Mouse (Mus musculus) lung, adult 2 months (tissue): ENCODE results near the gene Nudt9. TPM values are rescaled to one million over a fixed set of nuclear protein-coding genes. Genes with fewer than 3 reads are reported as not detected.

Experiments used
- DNase-seq: peaks from one replicate; pipeline ENCODE4 v3.0.0; 2022
- H3K4me1 ChIP-seq: fragments of 200-500 bp; 2 replicates; pipeline ENCODE4 v1.6.1; 2011; ENCODE audit warnings: low read length; ENCODE audit not compliant: control insufficient read depth, insufficient read depth
- H3K4me3 ChIP-seq: fragments of 200-500 bp; replicated peaks from 2 replicates; pipeline ENCODE3; 2011; ENCODE audit warnings: low read depth, mild to moderate bottlenecking, control low read depth, low read length; ENCODE audit errors: extremely low read depth
- CTCF ChIP-seq: fragments of 200-500 bp; IDR thresholded peaks from 2 replicates; pipeline ENCODE4 v1.5.1; 2011; ENCODE audit warnings: mild to moderate bottlenecking, low read length, control low read depth; ENCODE audit not compliant: insufficient read depth
- POLR2A ChIP-seq: fragments of 200-500 bp; IDR thresholded peaks from 2 replicates; pipeline ENCODE4 v1.6.1; 2011; ENCODE audit warnings: low read depth, mild to moderate bottlenecking, control low read depth, low read length, borderline replicate concordance; ENCODE audit errors: extremely low read depth
- WGBS: fragments of 180-500 bp; shearing (Covaris S2); methylation state at CpG from one replicate; pipeline ENCODE4 v1.1.7; 2018; 5-methylcytosine and 5-hydroxymethylcytosine counted together
- polyA plus RNA-seq: library from polyadenylated mRNA; depleted of rRNA; stranded (reverse); fragments of >200 nt; gene quantifications from 2 replicates; pipeline ENCODE4 v1.2.3, GENCODE M21; 2012; rRNA removed

The Nudt9 gene
- polyA plus RNA-seq = 51.1 and 61.6 TPM in 2 replicates

DNA sequence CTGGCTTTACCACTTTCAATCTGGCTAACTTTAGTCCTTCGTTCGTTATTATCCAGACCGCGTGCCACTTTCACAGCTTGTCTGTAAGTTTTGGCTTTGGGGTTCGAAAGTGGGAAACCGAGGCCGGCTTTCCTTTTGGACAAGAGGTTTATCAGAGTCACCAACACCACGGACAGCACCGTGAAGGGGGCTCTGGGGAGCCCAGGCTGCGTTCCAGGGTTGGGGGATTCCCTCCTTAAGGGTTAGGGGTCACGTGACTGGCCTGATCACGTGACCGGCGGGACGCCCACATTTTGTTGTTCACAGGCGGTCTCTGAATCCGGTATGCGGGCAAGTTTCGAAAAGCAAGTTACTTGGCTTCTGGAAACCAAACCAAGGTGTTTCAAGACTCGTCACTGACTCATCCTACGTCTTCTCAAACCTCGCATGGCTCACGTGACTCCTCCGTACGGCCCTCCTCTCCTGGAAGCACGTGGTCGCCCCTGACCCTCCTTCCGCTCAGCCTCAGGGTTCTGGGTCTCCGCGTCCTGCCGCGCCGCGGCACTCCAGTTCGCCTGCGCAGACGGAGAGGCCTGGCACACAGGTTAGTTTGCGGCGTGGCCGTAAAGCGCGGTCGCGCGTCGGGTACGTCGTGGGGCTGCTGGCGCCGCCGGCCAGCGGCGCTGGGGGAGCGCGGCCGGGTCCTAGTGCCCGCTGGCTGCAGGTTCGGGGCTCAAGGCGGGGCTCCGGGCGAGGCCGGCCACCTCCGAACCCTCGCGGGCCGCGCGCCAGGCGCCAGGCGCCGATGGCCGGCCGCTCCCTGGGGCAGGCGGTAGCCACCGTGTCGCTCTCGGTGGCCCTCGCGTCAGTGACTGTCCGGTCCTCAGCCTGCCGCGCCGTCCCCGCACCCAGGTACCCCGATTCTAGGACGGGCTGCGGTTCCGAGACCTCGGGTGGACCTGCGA, at the start of gene Nudt9:
Gene Nudt9, plus strand, starts transcription at position 51 of the 944 bp plus-strand sequence.
- peak; percentile 95 for DNase-seq
- Histone ChIP-seq H3K4me1 (peaks cover 7% of the 10 kb centered on the region; the same call in 1 of the 2 replicates), H3K4me3 (peak within 1 kb of the TSS; percentile 98)
- WGBS = 5% methylated on average over 90 of the region's 90 CpGs
- TF ChIP-seq POLR2A = peak; percentile 83; the same call in 1 of the 2 replicates
- no peak for TF ChIP-seq CTCF

DNA sequence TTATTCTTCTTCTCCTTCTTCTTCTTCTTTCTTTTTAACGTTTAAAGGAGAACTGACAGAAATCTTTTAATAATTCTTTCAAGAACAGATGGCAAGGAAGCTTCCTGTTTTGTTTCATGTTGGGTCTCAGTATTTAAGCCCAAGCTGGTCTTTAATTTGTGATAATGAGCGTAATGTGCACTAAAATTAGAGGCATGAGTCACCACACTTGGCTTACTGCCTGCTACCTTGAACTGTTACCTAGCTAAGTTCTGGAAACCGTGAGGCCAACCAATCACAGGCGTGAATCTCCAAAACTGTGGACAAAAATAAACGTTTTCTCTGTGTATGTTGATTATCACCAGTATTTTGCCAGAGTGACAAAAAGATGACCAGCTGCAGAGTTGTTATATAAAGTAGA, 47.4 kb upstream of the Nudt9 start:
- TF ChIP-seq CTCF = no peak
- no peak for TF ChIP-seq POLR2A
- 49% methylated on average over 5 of the region's 5 CpGs for WGBS
- no peak for DNase-seq
- Histone ChIP-seq H3K4me3 (no peak overlapping the region), H3K4me1 (no peaks in the 10 kb centered on the region)

DNA sequence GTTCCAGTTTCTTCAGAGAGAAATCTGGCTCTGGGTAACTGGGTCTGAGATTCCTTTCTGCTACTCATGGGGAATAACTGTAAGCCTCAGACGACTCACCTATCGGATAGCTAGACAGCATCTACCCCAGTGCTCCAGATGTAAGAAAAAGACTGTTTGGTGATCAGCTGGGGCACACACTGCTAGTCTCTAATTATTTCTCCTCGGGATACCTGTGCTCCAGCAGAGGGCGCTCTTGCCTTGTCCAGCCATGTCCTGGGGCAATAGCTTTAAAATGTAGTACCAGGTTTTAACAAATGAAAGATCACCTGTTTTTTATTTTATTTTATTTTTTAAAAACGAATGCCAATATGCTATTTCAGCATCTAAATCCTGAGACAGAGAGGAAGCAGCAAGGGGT, 46.4 kb upstream of the Nudt9 start:
- DNase-seq = peak; percentile 81
- TF ChIP-seq POLR2A = no peak
- TF ChIP-seq CTCF = peak; percentile 95

DNA sequence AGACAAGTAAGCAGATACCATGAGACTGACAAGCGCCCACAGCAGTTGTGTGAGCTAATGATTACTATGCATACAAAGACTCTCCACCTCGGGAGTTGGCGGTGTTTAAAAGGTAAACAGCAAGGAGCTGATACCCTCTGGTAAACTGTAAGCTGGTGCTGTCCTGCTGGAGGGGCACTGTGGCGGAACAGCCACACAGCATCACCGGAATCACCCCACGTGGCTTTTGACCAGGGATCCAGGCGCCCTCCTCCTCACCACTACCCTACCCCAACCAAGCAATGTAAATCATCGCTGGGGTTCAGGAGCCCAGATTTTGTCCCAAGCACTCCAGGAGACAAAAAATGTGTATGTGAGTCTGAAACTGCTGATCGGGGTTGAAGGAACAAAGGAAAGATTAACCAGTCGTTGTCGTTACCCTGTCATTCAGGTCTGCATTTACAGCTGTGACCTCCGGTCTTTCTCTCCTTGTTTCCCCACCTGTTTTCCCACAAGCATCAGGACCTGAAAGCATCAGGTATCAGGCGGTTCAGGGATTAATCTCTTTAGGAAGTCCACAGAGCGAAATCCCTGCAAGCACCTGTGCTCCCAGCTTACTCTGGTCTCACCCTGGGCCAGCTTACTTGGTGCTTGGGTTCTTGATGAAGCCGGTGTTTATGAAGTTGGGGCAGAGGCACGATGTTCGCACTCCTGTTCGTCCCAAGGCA, 43.4 kb upstream of the Nudt9 start:
- DNase-seq = no peak
- TF ChIP-seq CTCF (no peak), POLR2A (no peak)

More for the DNA sequence above, 46.4 kb upstream of the Nudt9 start:
- Histone ChIP-seq H3K4me1 (no peaks in the 10 kb centered on the region), H3K4me3 (no peak overlapping the region)
- 9% methylated on average over 5 of the region's 5 CpGs for WGBS

DNA sequence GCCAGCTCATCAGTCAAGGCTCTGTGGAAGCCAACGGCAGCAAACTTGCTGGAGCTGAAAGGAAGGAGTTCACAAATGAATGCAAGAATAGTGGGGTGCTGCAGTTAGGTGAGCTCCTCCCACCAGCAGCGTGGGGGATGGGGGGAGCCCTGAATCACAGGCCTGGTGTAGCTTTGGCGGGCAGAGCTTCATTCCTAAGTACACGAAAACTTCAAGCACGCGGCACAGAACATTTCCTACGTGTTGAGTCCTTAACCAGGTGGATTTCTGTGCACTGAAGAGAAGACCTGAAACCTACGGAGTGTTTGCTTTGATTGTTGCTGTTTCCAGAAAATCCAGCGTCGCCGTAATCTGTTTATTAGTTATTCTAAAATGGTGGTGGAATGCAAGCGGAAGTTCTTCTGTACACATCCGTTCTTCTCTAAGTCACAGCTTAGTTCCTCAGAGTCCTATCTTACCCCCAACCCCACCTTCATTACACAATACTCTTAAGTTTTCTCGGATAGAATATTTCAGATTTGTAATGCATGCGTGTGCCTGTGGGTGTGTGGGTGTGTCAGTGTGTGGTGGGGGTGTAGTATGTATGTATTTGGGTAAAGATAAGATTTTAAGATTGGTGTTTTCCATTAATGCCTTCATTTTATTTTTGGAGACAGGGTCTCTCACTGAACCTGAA, 42.7 kb upstream of the Nudt9 start:
- DNase-seq = no peak
- 53% methylated on average over 15 of the region's 15 CpGs for WGBS
- TF ChIP-seq POLR2A (no peak), CTCF (no peak)
- H3K4me3 ChIP-seq = no peak overlapping the region
- no peaks in the 10 kb centered on the region for H3K4me1 ChIP-seq

More for the DNA sequence above, 43.4 kb upstream of the Nudt9 start:
- WGBS = 61% methylated on average over 18 of the region's 18 CpGs
- H3K4me3 ChIP-seq = no peak overlapping the region
- H3K4me1 ChIP-seq = no peaks in the 10 kb centered on the region

DNA sequence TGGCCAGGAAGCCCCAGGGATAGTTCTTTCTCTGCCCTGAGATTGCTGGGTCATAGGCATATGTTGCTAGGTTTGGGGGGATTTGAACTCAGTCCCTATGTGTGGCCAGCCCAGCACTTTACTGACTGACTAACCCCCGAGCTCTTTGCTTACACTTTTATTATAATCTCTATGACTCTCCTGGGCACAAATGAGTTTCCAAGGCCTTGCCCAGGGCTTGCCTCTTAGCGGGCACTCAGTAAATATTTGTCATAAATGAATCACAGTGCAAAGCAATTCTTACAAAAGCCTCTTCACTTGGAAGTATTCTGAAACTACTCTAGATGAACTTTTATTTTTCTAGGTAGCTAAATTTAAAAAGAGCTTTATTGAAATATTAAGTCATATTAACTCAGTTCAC, 42.2 kb upstream of the Nudt9 start:
- DNase-seq = no peak
- Histone ChIP-seq H3K4me3 (no peak overlapping the region), H3K4me1 (no peaks in the 10 kb centered on the region)
- no peak for TF ChIP-seq CTCF
- no peak for TF ChIP-seq POLR2A
- 65% methylated on average over 2 of the region's 2 CpGs for WGBS

DNA sequence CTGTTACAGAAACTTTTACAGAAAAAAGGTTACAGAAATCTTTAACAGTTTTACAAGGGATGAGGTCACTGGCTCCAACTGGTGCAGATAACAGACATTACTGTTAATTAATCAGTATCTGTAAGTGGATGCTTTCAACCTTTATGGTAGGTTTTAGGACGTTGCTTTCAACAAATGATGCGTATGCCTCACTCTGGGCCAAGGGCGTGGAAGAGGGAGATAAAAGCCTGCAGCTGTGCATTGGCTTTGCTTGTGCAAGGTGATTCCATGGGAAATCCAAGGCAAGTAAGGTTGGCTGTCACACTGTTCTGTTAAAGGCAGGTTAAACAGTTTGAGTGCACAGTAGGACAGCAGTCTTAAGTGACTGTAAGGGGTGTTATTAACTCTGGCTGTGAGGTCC, 39.3 kb upstream of the Nudt9 start:
- WGBS = 79% methylated on average over 3 of the region's 3 CpGs
- TF ChIP-seq CTCF (no peak), POLR2A (no peak)

DNA sequence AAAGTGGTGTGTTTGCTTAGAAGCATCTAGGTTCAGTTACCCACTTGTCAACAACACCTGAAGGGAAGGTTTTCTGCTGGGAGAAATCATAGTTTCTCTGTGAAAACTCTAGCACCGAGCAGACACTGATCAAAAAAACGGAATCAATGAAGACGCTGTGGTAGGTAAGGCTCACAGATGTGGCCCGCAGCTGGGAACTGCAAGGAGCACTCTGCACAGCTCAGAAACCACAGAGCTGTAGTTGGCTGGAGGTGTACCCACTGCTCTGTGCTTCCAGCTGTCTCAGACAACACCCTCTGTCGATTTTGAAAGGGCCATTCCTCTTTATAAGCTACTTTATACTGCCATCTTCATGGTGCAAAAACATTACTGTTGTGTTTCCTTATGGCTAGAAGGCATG, 38.3 kb upstream of the Nudt9 start:
- no peak for DNase-seq
- Histone ChIP-seq H3K4me1 (no peaks in the 10 kb centered on the region; the same call in 1 of the 2 replicates), H3K4me3 (no peak overlapping the region)
- WGBS = 67% methylated on average over 5 of the region's 5 CpGs
- TF ChIP-seq CTCF (no peak), POLR2A (no peak)

More for the DNA sequence above, 39.3 kb upstream of the Nudt9 start:
- DNase-seq = no peak
- H3K4me1 ChIP-seq = no peaks in the 10 kb centered on the region
- no peak overlapping the region for H3K4me3 ChIP-seq

DNA sequence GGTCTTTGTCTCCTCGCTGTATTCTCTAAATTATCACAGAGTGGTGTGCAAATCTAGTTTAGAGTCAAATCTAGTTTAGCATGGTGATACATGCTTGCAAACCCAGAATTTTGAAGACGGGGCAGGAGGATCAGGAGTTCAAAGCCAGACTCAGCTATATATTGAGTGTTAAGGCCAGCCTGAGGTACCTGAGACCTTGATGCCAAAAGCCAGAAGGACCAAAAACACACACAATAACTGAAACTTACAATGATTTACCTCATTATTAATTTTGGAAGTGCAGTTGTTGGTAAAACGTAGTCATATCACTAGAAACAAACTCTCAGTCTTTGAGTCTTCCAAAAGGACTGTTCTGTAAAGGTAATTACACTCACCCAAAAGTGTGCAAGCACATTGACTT, 36.7 kb upstream of the Nudt9 start:
- no peak for TF ChIP-seq CTCF
- no peak for TF ChIP-seq POLR2A
- Histone ChIP-seq H3K4me3 (no peak overlapping the region), H3K4me1 (no peaks in the 10 kb centered on the region; the same call in 1 of the 2 replicates)
- WGBS = 92% methylated on average over 3 of the region's 3 CpGs
- no peak for DNase-seq
